Mouse (Mus musculus) hindbrain, embryonic 12.5 days (tissue): Measurements from ENCODE around the gene Mob2. TPM values are rescaled to one million over a fixed set of nuclear protein-coding genes. Genes with fewer than 3 reads are reported as not detected.

ENCODE experiments used
- ATAC-seq: fragments of 200-750 bp; cut with Nextera tagmentation; 2 replicates; pipeline ENCODE4 v1.8.0; 2017; ENCODE audit warnings: moderate TSS enrichment; ENCODE audit not compliant: low FRiP score
- H3K27ac ChIP-seq: fragments of 300-500 bp; sonication (generic); 2 replicates; pipeline ENCODE4 v1.5.1; 2016; ENCODE audit warnings: mild to moderate bottlenecking
- H3K27me3 ChIP-seq: fragments of 300-500 bp; sonication (generic); 2 replicates; pipeline ENCODE4 v1.6.1; 2016; ENCODE audit warnings: mild to moderate bottlenecking
- H3K36me3 ChIP-seq: fragments of 300-500 bp; sonication (generic); 2 replicates; pipeline ENCODE4 v1.6.1; 2016; ENCODE audit warnings: mild to moderate bottlenecking
- H3K4me1 ChIP-seq: fragments of 300-500 bp; sonication (generic); 2 replicates; pipeline ENCODE4 v1.6.1; 2016
- H3K4me2 ChIP-seq: fragments of 300-500 bp; sonication (generic); replicated peaks from 2 replicates; pipeline ENCODE4 v1.6.1; 2016; ENCODE audit warnings: mild to moderate bottlenecking
- H3K4me3 ChIP-seq: fragments of 300-500 bp; sonication (generic); 2 replicates; pipeline ENCODE4 v1.5.1; 2016; ENCODE audit warnings: mild to moderate bottlenecking
- H3K9ac ChIP-seq: fragments of 300-500 bp; sonication (generic); 2 replicates; pipeline ENCODE4 v1.6.1; 2016; ENCODE audit warnings: mild to moderate bottlenecking, moderate library complexity
- H3K9me3 ChIP-seq: fragments of 300-500 bp; sonication (generic); replicated peaks from 2 replicates; pipeline ENCODE4 v1.6.1; 2016; ENCODE audit warnings: mild to moderate bottlenecking
- WGBS: fragments of 180-500 bp; shearing (Covaris S2); methylation state at CpG from one replicate; pipeline ENCODE4 v1.1.7; 2016; 5-methylcytosine and 5-hydroxymethylcytosine counted together
- polyA plus RNA-seq: library from polyadenylated mRNA; unstranded; fragments of >200 nt; fragmentation: Nextera tagmentation; extraction: Ambion mirVana; gene quantifications from 2 replicates; pipeline ENCODE4 v1.2.1, GENCODE M21; 2016

Gene Mob2
- polyA plus RNA-seq, 1 experiment from 2014 or later, result 48.0 TPM

DNA sequence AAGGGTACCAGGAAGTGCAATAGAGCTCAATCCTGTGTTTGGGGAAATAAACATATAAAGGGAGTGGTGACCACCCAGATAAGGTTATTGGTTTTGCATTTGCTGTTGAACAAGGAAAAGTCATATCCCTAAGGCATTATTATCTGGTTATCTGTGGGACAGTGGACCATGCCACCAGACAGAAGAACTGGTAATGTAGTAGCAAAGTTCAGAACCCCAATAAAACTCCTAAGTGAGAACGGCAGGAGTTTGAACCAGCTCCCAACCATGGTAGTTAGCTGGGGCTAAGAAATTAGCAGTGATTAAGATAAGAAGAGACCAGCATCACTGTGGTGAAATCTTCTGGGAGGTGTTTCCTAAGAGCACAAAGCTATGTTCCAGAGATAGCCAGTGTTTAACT, 14.9 kb downstream of the Mob2 start:
- Histone ChIP-seq H3K4me2 (no peak overlapping the region), H3K36me3 (no peaks in the 10 kb centered on the region), H3K27ac (no peak overlapping the region), H3K4me1 (no peaks in the 10 kb centered on the region; the same call in 1 of the 2 replicates), H3K9ac (no peak overlapping the region), H3K4me3 (no peak overlapping the region), H3K27me3 (no peaks in the 10 kb centered on the region), H3K9me3 (no peaks in the 10 kb centered on the region)
- no peak for ATAC-seq
- 87% methylated on average over 1 of the region's 1 CpGs for WGBS

DNA sequence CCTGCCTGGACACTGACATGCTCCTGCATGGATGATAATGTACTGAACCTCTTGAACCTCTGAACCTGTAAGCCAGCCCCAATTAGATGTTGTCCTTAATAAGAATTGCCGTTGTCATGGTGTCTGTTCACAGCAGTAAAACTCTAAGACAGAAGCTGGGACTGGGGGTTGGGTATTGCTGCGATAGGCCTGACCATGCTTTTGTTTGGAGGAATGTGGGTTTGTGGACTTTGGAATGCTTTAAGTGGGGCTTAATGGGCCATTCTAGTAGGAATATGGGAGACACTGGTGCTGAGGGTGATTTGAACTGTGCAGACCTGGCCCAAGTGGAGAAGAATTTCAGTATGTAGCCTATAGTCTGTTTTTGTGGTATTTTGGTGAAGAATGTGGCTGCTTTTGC, 15.5 kb downstream of the Mob2 start:
- WGBS, result 35% methylated on average over 2 of the region's 2 CpGs
- Histone ChIP-seq H3K4me3 (no peak overlapping the region), H3K36me3 (no peaks in the 10 kb centered on the region), H3K4me1 (no peaks in the 10 kb centered on the region; the same call in 1 of the 2 replicates), H3K27ac (no peak overlapping the region), H3K27me3 (no peaks in the 10 kb centered on the region), H3K9ac (no peak overlapping the region), H3K4me2 (no peak overlapping the region), H3K9me3 (no peaks in the 10 kb centered on the region)
- no peak for ATAC-seq

DNA sequence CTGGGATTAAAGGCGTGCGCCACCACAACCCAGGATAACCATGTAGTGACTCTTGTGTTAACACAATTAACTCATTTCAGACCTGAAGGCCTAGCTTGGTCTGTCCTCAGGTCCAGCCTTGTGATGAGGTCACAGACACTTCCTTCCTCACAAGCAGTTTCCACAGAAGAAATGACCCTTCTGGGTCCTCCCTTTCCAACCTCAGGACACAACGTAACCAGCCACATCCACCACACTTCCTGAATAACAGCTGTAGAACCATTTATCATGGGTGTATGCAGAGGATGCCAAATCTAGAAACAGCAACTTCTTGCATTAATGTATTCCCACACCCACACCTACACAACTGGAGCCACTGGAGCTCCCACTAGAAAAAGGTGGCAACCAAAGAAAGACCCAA, 20.1 kb downstream of the Mob2 start:
- no peaks in the 10 kb centered on the region for H3K9me3 ChIP-seq
- no peak overlapping the region for H3K9ac ChIP-seq
- no peak overlapping the region for H3K4me3 ChIP-seq
- WGBS, result 93% methylated on average over 3 of the region's 3 CpGs
- no peaks in the 10 kb centered on the region; the same call in 1 of the 2 replicates for H3K4me1 ChIP-seq
- H3K27me3 ChIP-seq, result no peaks in the 10 kb centered on the region
- ATAC-seq, result no peak
- no peak overlapping the region for H3K27ac ChIP-seq
- no peaks in the 10 kb centered on the region for H3K36me3 ChIP-seq
- H3K4me2 ChIP-seq, result no peak overlapping the region

DNA sequence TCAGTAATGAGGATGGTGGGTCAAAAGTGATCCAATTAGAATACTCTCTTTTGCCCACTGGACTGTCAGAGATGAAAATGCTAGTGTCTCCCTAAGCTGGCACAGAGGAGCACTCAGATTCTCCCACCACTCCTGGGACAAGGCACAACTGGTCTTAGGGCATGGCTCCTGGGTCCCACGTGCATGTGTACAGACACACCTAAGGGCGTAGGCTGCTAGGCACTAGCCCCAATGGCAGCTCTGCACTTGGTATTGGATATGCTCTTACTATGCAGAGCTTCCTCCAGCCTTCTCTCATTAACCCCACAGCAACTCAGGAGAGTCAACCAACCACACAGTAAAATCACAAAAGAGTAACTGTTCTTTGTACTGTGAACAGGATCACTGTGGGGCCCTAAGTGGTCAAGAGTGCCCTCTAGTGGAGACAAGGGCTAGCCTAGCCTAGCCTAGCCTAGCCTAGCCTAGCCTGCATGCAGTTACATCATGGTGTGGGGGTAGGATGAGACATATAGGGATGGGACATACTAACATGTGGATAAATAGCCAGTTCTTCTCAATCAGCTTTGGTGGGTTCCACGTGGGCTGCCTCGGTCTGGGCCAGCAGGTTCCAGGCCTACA, 23.2 kb downstream of the Mob2 start:
- ATAC-seq, result peak; percentile 76
- no peaks in the 10 kb centered on the region for H3K27me3 ChIP-seq
- H3K27ac ChIP-seq, result no peak overlapping the region
- H3K4me2 ChIP-seq, result no peak overlapping the region
- 79% methylated on average over 4 of the region's 4 CpGs for WGBS
- no peaks in the 10 kb centered on the region for H3K4me1 ChIP-seq
- no peaks in the 10 kb centered on the region for H3K9me3 ChIP-seq
- no peak overlapping the region for H3K4me3 ChIP-seq
- no peak overlapping the region for H3K9ac ChIP-seq
- no peaks in the 10 kb centered on the region for H3K36me3 ChIP-seq

DNA sequence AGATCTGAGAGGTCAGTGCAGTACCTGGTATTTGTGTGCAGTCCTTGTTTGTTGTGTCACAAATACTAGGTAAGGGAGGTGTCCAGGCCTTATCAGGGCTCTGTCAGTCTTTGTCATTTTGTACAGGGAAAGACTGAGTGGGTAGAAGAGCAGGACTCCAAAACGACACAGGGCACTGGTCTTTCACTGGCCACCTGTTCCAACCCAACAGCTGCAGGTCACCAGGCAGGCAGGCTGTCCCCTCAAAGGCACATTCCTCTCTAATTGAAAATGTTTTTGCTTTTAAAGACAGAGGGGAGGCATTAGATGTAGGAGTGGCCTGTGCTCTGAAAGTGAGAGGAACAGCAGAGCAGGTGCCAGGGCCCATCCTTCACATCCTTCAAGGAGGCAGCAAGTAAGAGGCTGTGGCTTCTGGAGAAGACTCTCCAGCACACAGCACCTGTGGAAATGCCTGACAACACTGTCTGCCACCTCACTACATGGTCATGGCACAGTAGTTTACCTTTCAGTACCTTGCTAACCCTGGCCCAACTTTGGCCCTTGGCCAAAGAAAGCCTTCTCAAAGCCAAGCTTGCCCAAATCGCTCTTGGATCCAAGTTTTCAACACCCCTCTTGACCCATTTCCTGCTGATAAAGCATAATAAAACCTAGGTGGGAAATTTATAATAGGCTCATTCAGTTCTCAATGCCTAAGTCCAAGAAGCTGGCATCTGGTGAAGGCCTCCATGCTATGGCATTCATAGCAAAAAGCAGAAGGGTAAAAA, 25.6 kb downstream of the Mob2 start:
- ATAC-seq, result no peak
- H3K27ac ChIP-seq, result no peak overlapping the region
- no peak overlapping the region for H3K9ac ChIP-seq
- H3K27me3 ChIP-seq, result no peaks in the 10 kb centered on the region
- WGBS, result 69% methylated on average over 2 of the region's 2 CpGs
- H3K4me3 ChIP-seq, result no peak overlapping the region
- no peak overlapping the region for H3K4me2 ChIP-seq
- H3K9me3 ChIP-seq, result no peaks in the 10 kb centered on the region
- H3K4me1 ChIP-seq, result 0 out of 2 replicates have a peak, but pooled peaks cover 3% of the 10 kb centered on the region
- H3K36me3 ChIP-seq, result no peaks in the 10 kb centered on the region

DNA sequence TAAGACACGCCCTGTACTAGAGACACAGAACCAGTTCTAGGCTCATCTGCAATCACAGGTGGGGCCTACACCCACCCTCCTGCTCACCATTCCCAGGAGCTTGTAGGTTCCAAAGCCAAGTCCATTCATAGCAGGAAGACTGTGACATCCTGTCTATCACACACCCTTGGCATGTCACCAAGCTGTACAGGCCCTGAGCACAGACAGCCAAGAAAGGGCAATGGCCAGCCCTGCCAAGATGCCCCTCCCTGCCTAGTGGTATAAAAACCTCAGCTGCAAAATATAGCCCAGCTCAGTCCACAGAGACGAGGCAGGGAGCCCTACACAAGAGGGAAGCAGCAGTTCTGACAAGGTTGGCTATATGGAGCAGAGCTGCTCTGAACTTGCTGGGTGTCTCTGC, 26.7 kb downstream of the Mob2 start:
- Histone ChIP-seq H3K36me3 (no peaks in the 10 kb centered on the region), H3K9me3 (no peaks in the 10 kb centered on the region)
- no peak for ATAC-seq

DNA sequence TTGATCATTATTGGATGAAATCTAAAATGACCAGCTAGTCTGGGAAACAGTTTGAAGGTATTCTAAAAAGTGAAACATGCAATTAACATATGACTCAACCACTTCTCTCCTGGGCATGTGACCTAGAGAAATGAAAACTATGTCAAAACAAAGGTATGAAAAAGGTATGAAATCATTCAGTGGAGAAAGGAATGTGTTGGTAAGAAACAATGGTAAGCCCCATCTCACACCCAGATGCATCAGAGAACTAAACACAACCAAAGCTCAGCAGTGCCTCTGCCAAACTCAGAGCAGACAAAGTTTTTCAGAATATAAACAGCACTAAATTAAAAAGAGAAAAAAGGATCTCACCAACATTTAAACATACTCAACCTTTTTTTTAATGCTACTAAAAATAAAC, 30.8 kb downstream of the Mob2 start:
- H3K9ac ChIP-seq, result no peak overlapping the region
- no peak overlapping the region for H3K4me3 ChIP-seq
- H3K27ac ChIP-seq, result no peak overlapping the region
- no peak overlapping the region for H3K4me2 ChIP-seq
- ATAC-seq, result no peak
- peaks cover 15% of the 10 kb centered on the region; the same call in 1 of the 2 replicates for H3K4me1 ChIP-seq
- H3K36me3 ChIP-seq, result no peaks in the 10 kb centered on the region
- H3K27me3 ChIP-seq, result no peaks in the 10 kb centered on the region
- H3K9me3 ChIP-seq, result no peaks in the 10 kb centered on the region

More for the DNA sequence above, 26.7 kb downstream of the Mob2 start:
- Histone ChIP-seq H3K4me2 (no peak overlapping the region), H3K27ac (no peak overlapping the region), H3K4me1 (0 out of 2 replicates have a peak, but pooled peaks cover 3% of the 10 kb centered on the region), H3K27me3 (no peaks in the 10 kb centered on the region), H3K9ac (no peak overlapping the region), H3K4me3 (no peak overlapping the region)
- WGBS, result 89% methylated on average over 2 of the region's 2 CpGs

DNA sequence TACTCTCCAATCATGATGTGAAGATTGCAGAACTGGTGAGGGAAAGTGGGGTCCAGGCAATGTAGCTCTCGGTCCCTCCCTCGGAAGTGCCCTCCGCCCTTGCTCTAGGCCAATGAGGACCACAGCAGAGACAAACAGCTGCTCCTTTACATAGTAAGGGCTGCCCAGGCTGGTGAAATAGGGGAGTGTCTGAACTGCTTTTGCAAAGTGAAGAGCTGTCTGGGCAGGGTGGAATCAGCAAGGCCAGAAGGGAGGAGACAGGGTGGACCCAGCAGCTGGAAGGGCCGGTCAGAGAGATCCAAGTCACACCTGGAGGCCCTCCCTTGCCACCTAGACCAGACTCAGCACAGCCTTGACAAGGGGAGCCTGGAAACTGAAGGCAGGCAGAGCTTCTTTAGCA, 34.9 kb downstream of the Mob2 start:
- Histone ChIP-seq H3K27me3 (no peaks in the 10 kb centered on the region), H3K4me1 (peaks cover 14% of the 10 kb centered on the region; the same call in 1 of the 2 replicates), H3K27ac (no peak overlapping the region), H3K9ac (no peak overlapping the region), H3K4me3 (no peak overlapping the region), H3K36me3 (no peaks in the 10 kb centered on the region), H3K9me3 (no peaks in the 10 kb centered on the region), H3K4me2 (no peak overlapping the region)
- WGBS, result 77% methylated on average over 4 of the region's 4 CpGs
- ATAC-seq, result no peak

DNA sequence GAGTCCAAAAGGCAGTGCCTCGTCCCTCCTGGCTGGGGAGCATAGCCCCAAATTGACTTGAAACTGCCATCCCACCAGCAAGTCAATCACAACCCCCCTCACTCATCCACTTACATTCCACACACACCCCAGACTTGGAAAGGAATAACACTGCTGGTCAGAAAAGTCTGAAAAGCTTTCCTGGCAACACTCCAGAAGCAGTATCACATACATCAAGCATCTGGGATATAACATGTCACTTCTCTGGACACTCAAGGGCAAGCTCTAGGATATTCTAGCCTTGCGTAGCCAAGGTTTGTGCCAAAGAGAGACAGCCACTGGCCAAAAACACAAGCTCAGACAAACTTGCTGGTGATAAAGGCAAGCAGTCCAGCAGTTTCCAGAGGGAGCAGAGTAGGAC, 35.7 kb downstream of the Mob2 start:
- Histone ChIP-seq H3K27ac (no peak overlapping the region), H3K9me3 (no peaks in the 10 kb centered on the region), H3K4me2 (no peak overlapping the region), H3K36me3 (no peaks in the 10 kb centered on the region), H3K4me1 (peaks cover 14% of the 10 kb centered on the region; the same call in 1 of the 2 replicates), H3K4me3 (no peak overlapping the region), H3K9ac (no peak overlapping the region), H3K27me3 (no peaks in the 10 kb centered on the region)
- WGBS, result 82% methylated on average over 2 of the region's 2 CpGs
- no peak for ATAC-seq

DNA sequence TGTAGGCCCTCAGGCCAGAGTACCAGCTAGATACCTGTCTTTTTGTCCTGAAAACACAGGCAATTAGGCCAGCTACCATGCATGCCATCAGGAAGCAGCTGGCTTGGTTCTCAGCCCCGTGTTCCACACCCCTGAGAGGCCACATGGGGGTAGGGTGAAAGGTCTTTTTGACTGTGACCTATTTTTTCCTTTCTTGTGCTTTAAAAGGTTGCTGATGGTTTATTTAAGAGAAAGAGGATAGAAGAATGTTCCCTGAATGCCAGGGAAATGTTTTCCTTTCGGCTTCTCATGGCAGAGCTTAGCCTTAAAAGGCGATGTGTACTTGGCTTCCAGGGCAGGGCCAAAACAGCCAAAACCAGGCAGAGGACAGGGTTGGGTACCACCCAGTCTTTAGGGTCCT, 40.0 kb downstream of the Mob2 start:
- H3K4me3 ChIP-seq, result no peak overlapping the region
- no peak for ATAC-seq
- WGBS, result 65% methylated on average over 3 of the region's 3 CpGs

DNA sequence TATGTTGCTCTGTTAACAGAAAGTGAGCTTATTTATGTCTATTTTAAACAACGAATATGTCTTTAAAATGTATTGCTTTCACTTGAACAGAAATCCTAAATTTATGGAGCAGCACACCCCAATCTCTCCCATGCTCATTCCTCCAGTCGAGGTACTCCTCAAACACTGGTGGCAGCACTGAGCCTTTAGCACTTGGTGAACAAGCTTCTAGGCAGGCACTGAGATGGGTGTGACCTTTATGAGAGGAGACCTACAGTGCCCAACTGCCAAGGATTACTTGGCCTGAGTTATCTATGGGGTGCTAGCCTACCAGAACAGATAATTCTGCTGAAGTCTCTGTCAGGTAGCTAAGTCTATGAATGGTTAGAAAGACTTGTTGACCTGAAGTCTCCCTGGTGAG, 41.2 kb downstream of the Mob2 start:
- ATAC-seq, result no peak
- no peak overlapping the region for H3K4me2 ChIP-seq
- no peak overlapping the region for H3K27ac ChIP-seq
- WGBS, result 65% methylated on average over 2 of the region's 2 CpGs
- no peak overlapping the region for H3K9ac ChIP-seq
- H3K27me3 ChIP-seq, result no peaks in the 10 kb centered on the region
- H3K4me3 ChIP-seq, result no peak overlapping the region
- H3K9me3 ChIP-seq, result no peaks in the 10 kb centered on the region
- 0 out of 2 replicates have a peak, but pooled peaks cover 11% of the 10 kb centered on the region for H3K36me3 ChIP-seq
- no peaks in the 10 kb centered on the region for H3K4me1 ChIP-seq

More for the DNA sequence above, 40.0 kb downstream of the Mob2 start:
- Histone ChIP-seq H3K4me2 (no peak overlapping the region), H3K9me3 (no peaks in the 10 kb centered on the region), H3K9ac (no peak overlapping the region), H3K36me3 (0 out of 2 replicates have a peak, but pooled peaks cover 4% of the 10 kb centered on the region), H3K27me3 (no peaks in the 10 kb centered on the region), H3K27ac (no peak overlapping the region), H3K4me1 (peaks cover 9% of the 10 kb centered on the region; the same call in 1 of the 2 replicates)

DNA sequence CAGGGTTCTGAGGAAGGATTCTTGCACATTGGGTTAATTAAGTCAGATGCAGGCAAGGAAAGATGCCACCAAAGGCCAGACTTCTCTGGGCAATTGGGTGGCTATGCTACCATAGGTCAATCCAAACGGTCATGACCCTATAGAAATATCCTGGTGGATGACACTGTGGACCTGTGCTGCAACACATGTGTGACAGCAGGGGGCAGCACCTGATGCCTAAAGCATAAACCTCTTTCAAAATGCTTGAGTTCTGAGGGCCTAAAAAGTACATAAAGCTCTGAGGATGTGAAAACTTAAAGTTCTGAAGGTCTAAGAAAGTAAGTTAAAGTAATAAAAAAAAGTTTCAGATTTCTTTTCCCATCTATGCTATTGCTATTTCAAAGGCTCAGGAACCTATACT, 44.3 kb downstream of the Mob2 start:
- Histone ChIP-seq H3K9ac (no peak overlapping the region), H3K4me2 (no peak overlapping the region), H3K4me1 (no peaks in the 10 kb centered on the region), H3K27ac (no peak overlapping the region), H3K9me3 (no peaks in the 10 kb centered on the region), H3K4me3 (no peak overlapping the region), H3K36me3 (peaks cover 22% of the 10 kb centered on the region; the same call in 1 of the 2 replicates), H3K27me3 (no peaks in the 10 kb centered on the region)
- no peak for ATAC-seq
- WGBS, result 83% methylated on average over 1 of the region's 1 CpGs
